Mouse (Mus musculus) spleen, adult 2 months (tissue): Measurements from ENCODE around the gene Tm7sf3.

ENCODE experiments used
- CTCF ChIP-seq: fragments of 200-500 bp; IDR thresholded peaks from 2 replicates; pipeline ENCODE4 v1.5.1; 2011; ENCODE audit warnings: mild to moderate bottlenecking, inconsistent platforms; ENCODE audit not compliant: insufficient read depth, insufficient read length, insufficient replicate concordance; ENCODE audit errors: extremely low read depth
- POLR2A ChIP-seq: fragments of 200-500 bp; IDR thresholded peaks from 2 replicates; pipeline ENCODE4 v1.6.1; 2011; ENCODE audit warnings: low read depth, low read length, inconsistent platforms

DNA sequence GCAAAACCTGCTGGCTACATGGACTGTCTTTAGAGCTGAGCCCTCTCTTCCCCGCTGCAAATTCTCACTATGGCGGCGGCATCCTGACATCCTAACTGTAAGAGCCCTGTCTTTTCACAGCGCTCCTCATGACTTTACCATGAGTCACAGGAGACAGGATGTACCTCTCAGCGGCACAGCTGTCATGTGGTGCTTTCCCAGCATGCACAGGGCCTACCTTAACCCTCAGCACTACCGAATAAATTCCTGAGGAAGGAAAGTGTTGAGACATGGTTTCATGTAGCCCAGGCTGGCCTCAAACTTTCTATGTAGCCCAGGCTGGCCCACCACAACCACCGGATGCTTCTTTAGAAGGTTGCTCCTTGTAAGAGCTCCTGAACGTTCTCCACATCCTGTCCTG, 26.7 kb downstream of the Tm7sf3 start:
- TF ChIP-seq CTCF, result no peak
- TF ChIP-seq POLR2A, result no peak
